Mouse (Mus musculus) T-cell, adult 66 days (primary cell): ENCODE data around the gene Map3k15. TPM values are rescaled to one million over a fixed set of nuclear protein-coding genes. Genes with fewer than 3 reads are reported as not detected.

ENCODE experiments used
- total RNA-seq, 2 experiments: library from RNA; stranded (reverse); gene quantifications; 3 replicates in 1 of 2; 4 replicates in 1 of 2; pipeline ENCODE4 v1.2.4; 2023

Map3k15 gene
- 1 to 10 TPM; 1.6 to 2.7 TPM for total RNA-seq

GRCm38 (mm10) chrX:159988002-159988960, at the start of gene Map3k15:
Gene Map3k15 (plus strand): TSS chrX:159988433.

GRCm38 (mm10) chrX:160137861-160138717, 149.9 kb downstream of the Map3k15 start, which contains the start of gene Pdha1:
Gene Pdha1 (minus strand): TSS chrX:160138413.

Other genes starting within 250 kb of the Map3k15 start
- gene Pdha1, start 150.0 kb downstream of the Map3k15 start, total RNA-seq: 100 to 1,000 TPM; 137 to 147 TPM